Mouse (Mus musculus): Measurements from ENCODE around the gene Decr2.

DNA sequence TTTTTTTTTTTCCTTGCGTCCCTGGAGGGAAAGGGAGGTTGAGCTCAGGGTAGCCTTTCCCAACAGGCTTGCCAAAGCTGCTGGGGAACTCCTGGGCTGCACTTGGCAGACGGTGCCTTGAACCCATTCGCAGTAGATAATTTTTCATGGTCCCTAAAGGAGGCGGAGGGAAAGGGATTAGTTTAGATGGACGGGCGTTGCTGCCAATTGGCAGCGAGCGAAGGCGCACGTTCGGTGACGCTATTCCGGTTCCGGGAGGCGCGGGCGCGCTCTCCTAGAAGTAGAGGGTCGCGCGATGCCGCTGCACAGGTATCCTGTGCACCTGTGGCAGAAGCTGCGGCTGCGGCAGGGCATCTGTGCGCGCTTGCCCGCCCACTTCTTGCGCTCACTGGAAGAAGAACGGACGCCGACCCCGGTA lies 33.1 kb upstream of the Decr2 start, which contains the start of gene Mrpl28:
- peak; percentile 45; the same call in 1 of the 2 replicates for TF ChIP-seq CTCF (IDR thresholded peaks at IDR 0.05; ENCODE audit: borderline replicate concordance, control insufficient read depth, extremely low read depth, insufficient read depth, low read length, poor library complexity)
- TF ChIP-seq POLR2A (IDR thresholded peaks at IDR 0.05; ENCODE audit: control insufficient read depth, extremely low read depth, insufficient read depth, low read length, poor library complexity): peak; percentile 91

All from thymus, adult 2 months (tissue).